Mouse (Mus musculus): ENCODE data around the gene Agpat4.
"Not testable (repeated sequence)": the region's sequence is repeated elsewhere in the genome, so short reads cannot be mapped to it uniquely, and the experiment has no call there.

DNA sequence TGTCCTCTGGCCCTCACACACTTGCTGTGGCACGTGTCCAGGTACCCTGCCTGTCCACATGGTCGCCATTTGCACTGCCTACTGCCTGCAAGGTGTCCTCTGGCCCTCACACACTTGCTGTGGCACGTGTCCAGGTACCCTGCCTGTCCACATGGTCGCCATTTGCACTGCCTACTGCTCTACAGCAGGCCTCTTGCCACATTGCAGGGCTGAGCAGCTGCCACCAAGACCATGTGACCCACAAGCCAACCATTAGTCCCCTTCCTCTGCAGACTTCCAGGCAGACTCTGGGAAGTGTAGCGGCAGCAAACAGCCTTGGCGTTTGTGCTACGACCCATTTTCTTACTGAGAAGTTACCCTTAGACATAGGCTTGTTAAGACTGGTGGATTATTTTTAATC, 106.0 kb downstream of the Agpat4 start:
- not testable (repeated sequence) for TF ChIP-seq CTCF (IDR thresholded peaks at IDR 0.05; ENCODE audit: low read depth, low read length); POLR2A (IDR thresholded peaks at IDR 0.05; ENCODE audit: borderline replicate concordance, low read depth, low read length)
